Mouse (Mus musculus) spleen, postnatal 36 days (tissue): Measurements from ENCODE around the gene Fchsd2.

Experiments used
- DNase-seq, 2 experiments: peaks; one replicate each; pipeline ENCODE4 v3.0.0; 2022; ENCODE audit warnings: low spot score in 2 of 2, mixed read lengths in 1 of 2

Gene Fchsd2

GRCm38 (mm10) chr7:101191326-101191969 lies 98.8 kb downstream of the Fchsd2 start:
- DNase-seq = no peak

- peak in 1 of 2 experiments; percentile 39 for DNase-seq
These were observed 118.2 kb downstream of the Fchsd2 start for GRCm38 (mm10) chr7:101210826-101211225.

GRCm38 (mm10) chr7:101213515-101214263 lies 121.0 kb downstream of the Fchsd2 start:
- peak; percentile 76 to 84 for DNase-seq

GRCm38 (mm10) chr7:101216724-101217123 lies 124.1 kb downstream of the Fchsd2 start:
- DNase-seq = no peak

- peak; percentile 34 to 62 for DNase-seq
These were observed 130.8 kb downstream of the Fchsd2 start for GRCm38 (mm10) chr7:101223501-101223900.

- DNase-seq = no peak
These were observed 136.7 kb downstream of the Fchsd2 start for GRCm38 (mm10) chr7:101229336-101229735.

- DNase-seq = peak; percentile 21 to 56
These were observed 138.8 kb downstream of the Fchsd2 start for GRCm38 (mm10) chr7:101231458-101231857.

GRCm38 (mm10) chr7:101232716-101233115 lies 140.1 kb downstream of the Fchsd2 start:
- DNase-seq = peak; percentile 51 to 62

GRCm38 (mm10) chr7:101236712-101237473 lies 144.2 kb downstream of the Fchsd2 start:
- no peak for DNase-seq

GRCm38 (mm10) chr7:101248760-101249159 lies 156.1 kb downstream of the Fchsd2 start:
- DNase-seq = no peak

GRCm38 (mm10) chr7:101249173-101249572 lies 156.5 kb downstream of the Fchsd2 start:
- DNase-seq = no peak

GRCm38 (mm10) chr7:101253071-101253470 lies 160.4 kb downstream of the Fchsd2 start:
- peak; percentile 55 to 56 for DNase-seq

GRCm38 (mm10) chr7:101258482-101258881 lies 165.8 kb downstream of the Fchsd2 start:
- no peak for DNase-seq

- DNase-seq = no peak
These were observed 169.4 kb downstream of the Fchsd2 start for GRCm38 (mm10) chr7:101261941-101262546.

GRCm38 (mm10) chr7:101263511-101263910 lies 170.8 kb downstream of the Fchsd2 start:
- no peak for DNase-seq

GRCm38 (mm10) chr7:101267457-101268259 lies 175.0 kb downstream of the Fchsd2 start:
- DNase-seq = no peak

GRCm38 (mm10) chr7:101271602-101272001 lies 178.9 kb downstream of the Fchsd2 start:
- DNase-seq = no peak

- no peak for DNase-seq
These were observed 179.9 kb downstream of the Fchsd2 start for GRCm38 (mm10) chr7:101272466-101273160.

- DNase-seq = no peak
These were observed 190.1 kb downstream of the Fchsd2 start for GRCm38 (mm10) chr7:101282721-101283120.

- DNase-seq = no peak
These were observed 191.8 kb downstream of the Fchsd2 start for GRCm38 (mm10) chr7:101284504-101284903.
